Mouse (Mus musculus) kidney, postnatal 36 days (tissue): ENCODE results near the gene Fos.

Experiments
- DNase-seq, 2 experiments: peaks; one replicate each; pipeline ENCODE4 v3.0.0; 2021 to 2022; ENCODE audit warnings: mixed read lengths in 2 of 2

The Fos gene

GRCm38 (mm10) chr12:85473481-85474297 is at the start of gene Fos:
TSS of gene Fos (plus strand) at chr12:85473890.
- peak; percentile 91 to 93 for DNase-seq

- DNase-seq = no peak
These were observed 48.0 kb upstream of the Fos start for GRCm38 (mm10) chr12:85425721-85426120.

GRCm38 (mm10) chr12:85426126-85426525 is 47.6 kb upstream of the Fos start:
- no peak for DNase-seq

- DNase-seq = no peak
These were observed 45.9 kb upstream of the Fos start for GRCm38 (mm10) chr12:85427802-85428201.

GRCm38 (mm10) chr12:85429999-85430398 is 43.7 kb upstream of the Fos start:
- DNase-seq = no peak

- no peak for DNase-seq
These were observed 43.3 kb upstream of the Fos start for GRCm38 (mm10) chr12:85430434-85430833.

GRCm38 (mm10) chr12:85433850-85434249 is 39.8 kb upstream of the Fos start:
- no peak for DNase-seq

- DNase-seq = no peak
These were observed 39.2 kb upstream of the Fos start for GRCm38 (mm10) chr12:85434526-85434925.

- DNase-seq = no peak
These were observed 37.6 kb upstream of the Fos start for GRCm38 (mm10) chr12:85436021-85436621.

GRCm38 (mm10) chr12:85437172-85437876 is 36.4 kb upstream of the Fos start:
- no peak for DNase-seq

GRCm38 (mm10) chr12:85443456-85443855 is 30.2 kb upstream of the Fos start:
- DNase-seq = no peak

- DNase-seq = no peak
These were observed 29.0 kb upstream of the Fos start for GRCm38 (mm10) chr12:85444646-85445045.

- no peak for DNase-seq
These were observed 26.7 kb upstream of the Fos start for GRCm38 (mm10) chr12:85447009-85447408.

- DNase-seq = no peak
These were observed 26.2 kb upstream of the Fos start for GRCm38 (mm10) chr12:85447490-85447889.

- no peak for DNase-seq
These were observed 24.2 kb upstream of the Fos start for GRCm38 (mm10) chr12:85449478-85449877.

GRCm38 (mm10) chr12:85451693-85452491 is 21.8 kb upstream of the Fos start:
- DNase-seq = peak; percentile 23 to 27

- DNase-seq = peak; percentile 99
These were observed 18.3 kb upstream of the Fos start for GRCm38 (mm10) chr12:85455065-85456058.

- no peak for DNase-seq
These were observed 17.4 kb upstream of the Fos start for GRCm38 (mm10) chr12:85456276-85456675.

GRCm38 (mm10) chr12:85456966-85457505 is 16.7 kb upstream of the Fos start:
- DNase-seq = no peak

GRCm38 (mm10) chr12:85459820-85460219 is 13.9 kb upstream of the Fos start:
- DNase-seq = no peak
